Mouse (Mus musculus) frontal cortex, postnatal 25 days (tissue): ENCODE results near the gene Paxbp1.
"Not testable (repeated sequence)": the region's sequence is repeated elsewhere in the genome, so short reads cannot be mapped to it uniquely, and the experiment has no call there.

Experiments
- DNase-seq, 2 experiments: peaks; one replicate each; pipeline ENCODE4 v3.0.0; 2022; ENCODE audit warnings: low spot score in 2 of 2

Gene Paxbp1

GRCm38 (mm10) chr16:91044270-91045182 is at the start of gene Paxbp1:
Gene Paxbp1 (minus strand): TSS chr16:91044543.
- peak; percentile 96 to 98 for DNase-seq

DNA sequence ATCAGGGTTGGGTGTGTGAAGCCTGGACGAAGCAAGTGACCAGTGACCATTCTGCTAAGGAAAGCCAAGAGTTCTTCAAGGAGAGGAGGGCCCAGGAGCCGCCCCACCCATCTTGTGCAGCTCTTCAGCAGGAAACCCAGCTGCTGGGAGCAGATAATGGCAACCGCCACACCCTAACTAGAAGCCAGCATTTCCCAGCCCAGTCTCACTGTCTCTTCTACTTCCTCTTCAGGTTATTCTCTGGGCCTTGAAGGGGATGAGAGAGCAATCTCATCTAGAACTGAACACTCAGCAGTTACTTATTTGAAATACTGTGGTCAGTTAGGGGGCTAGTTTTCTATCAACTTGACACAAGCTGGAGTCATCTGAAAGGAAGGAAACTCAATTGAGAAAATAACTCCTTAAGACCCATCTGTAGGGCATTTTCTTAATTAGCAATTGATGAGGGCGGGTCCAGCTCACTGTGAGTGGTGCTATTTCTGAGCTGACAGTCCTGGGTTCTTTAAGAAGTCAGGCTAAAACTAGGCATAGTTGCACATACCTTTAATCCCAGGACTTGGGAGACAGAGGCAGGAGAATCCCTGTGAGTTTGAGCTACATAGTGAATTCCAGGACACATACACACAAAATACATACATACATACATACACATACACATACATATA is 42.4 kb upstream of the Paxbp1 start:
- DNase-seq = no peak

- DNase-seq = no peak
Measured at GRCm38 (mm10) chr16:91085239-91085825, 41.0 kb upstream of the Paxbp1 start.

GRCm38 (mm10) chr16:91084307-91085238 is 40.2 kb upstream of the Paxbp1 start:
- DNase-seq = no peak

DNA sequence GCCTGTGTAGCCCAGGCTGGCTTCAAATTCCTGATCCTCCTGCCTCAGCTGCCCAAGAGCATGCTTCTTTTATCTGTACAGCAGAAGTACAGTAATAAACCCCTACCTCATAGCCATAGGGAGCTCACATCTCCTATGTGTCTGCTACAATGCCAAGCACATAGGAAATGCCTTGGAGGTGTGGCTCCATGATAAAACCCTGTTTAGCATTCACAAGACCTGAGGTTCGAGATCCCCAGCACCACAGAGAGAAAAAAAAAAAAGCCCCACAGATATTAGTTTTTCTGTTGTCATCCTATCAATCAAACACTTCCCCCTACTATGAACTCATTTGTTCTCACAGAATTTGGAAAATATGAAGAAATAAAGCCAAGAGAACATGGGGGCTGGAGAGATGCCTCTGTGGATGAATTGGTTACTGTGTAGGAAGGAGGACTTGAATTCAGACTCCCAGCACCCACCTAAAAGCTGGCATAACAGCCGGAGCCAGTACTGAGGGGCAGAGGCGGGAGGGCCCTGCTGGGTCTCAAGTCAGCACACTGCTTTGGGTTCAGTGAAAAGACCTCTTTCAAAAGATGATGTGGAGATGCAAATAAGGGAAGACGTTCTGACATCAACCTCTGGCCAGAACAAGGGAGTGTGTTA is 38.8 kb upstream of the Paxbp1 start:
- DNase-seq = no peak

- DNase-seq = peak; percentile 40 to 62
Measured at GRCm38 (mm10) chr16:91081508-91081907, 37.2 kb upstream of the Paxbp1 start.

DNA sequence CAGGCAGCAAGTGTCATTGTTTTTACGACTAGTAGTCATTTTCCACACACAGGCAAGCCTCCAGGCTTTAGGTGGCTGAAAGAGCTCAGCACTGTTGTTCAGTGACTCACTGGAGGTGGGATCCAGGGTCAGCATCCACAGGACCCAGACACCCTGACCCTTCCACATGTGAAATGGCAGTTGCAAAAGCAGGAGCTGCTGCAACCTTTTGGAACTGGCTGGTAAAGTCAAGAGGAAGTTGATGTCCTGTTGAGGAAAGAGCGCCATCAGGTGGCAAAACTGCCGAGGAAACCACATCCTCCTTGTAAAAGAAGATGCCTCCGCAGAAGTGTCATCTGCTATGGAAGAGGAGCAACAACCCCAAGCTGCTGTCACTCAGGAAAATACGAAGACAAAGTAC is 31.8 kb upstream of the Paxbp1 start:
- no peak for DNase-seq

DNA sequence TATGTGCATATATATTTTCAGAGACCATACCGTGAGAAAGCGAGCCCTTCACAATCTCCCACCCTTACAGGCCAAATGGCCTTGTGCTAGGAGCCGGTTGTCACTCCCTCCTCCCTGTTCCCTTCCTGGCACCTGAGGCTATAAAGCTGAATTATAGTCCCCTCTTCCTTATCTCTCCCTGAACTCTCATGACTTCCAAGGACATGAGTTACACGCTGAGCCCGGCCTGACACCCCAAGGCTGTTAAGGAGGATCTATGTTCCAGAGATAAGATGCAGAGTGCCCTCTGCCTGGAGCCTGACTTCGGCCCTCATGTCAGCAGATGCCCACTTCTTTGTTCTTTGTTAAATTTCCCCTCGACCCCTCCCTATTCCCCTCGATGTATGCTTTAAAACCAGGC is 31.1 kb upstream of the Paxbp1 start:
- DNase-seq = not testable (repeated sequence)

DNA sequence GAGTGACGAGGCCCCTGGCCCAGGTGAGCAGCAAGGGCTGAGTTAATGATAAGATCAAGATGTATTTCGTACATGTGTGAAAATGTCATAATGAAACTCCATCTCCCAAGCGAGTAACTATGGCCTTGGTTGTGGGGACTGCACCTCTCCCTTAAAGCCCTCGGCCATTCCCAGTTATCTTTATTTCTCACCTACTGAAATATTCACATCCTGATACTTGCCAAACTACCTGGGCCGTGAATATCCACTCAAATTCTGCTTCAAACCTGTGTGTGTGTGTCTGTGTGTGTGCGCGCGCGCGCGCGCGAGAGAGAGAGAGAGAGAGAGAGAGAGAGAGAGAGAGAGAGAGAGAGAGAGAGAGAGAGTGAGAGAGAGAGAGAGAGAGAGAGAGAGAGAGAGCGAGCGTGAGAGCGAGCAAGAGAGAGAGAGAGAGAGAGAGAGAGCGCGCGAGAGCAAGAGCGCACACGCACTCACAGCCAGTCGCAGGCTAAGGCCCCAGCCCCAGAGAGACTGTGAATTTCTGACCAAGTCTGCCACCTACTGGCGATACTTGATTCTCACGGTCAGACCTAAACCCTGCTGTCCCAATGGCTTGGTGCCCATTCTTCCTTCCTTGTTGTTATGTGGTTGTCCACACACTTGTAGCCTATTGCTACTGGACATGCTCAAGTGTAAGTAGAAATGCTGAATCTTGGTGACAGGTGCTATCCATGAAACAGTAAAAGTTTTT is 29.0 kb upstream of the Paxbp1 start:
- peak; percentile 72 to 86 for DNase-seq

DNA sequence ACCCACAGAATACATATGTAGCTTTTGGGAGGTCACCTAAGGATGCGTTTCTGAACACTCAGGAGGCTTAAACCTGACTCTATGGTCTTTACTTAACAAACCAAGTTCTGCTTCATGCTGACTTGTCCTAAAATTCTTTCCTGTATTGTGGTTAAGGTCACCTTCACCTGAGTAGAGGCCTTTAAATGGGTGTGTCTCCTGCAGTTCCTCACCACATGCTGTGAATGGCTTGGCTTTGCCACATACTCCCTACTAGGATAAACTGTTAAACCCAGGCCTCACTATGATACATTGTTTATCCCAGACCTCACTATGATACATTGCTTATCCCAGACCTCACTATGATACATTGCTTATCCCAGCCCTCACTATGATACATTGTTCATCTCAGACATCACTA is 27.9 kb upstream of the Paxbp1 start:
- no peak for DNase-seq

DNA sequence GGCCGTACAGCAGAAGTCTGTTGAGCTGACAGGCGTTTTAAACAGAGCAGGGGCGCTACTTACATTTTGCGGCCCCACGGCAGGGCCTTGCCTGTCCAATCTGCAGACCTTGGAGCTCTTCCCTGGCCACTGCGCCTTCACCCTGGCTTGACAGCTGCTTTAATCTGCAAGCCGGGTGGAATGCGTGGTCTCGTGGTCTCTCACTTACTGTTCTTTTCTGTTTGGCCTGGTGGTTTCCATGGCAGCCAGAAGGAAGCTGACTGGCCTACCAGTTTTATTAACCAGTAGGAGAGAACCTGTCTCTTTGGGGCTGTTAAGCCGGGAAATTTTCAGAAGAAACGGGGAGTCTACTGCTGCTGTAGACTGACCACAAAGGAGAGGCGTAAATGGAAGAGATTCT is 24.6 kb upstream of the Paxbp1 start:
- DNase-seq = no peak

GRCm38 (mm10) chr16:91067122-91067521 is 22.8 kb upstream of the Paxbp1 start:
- no peak for DNase-seq

DNA sequence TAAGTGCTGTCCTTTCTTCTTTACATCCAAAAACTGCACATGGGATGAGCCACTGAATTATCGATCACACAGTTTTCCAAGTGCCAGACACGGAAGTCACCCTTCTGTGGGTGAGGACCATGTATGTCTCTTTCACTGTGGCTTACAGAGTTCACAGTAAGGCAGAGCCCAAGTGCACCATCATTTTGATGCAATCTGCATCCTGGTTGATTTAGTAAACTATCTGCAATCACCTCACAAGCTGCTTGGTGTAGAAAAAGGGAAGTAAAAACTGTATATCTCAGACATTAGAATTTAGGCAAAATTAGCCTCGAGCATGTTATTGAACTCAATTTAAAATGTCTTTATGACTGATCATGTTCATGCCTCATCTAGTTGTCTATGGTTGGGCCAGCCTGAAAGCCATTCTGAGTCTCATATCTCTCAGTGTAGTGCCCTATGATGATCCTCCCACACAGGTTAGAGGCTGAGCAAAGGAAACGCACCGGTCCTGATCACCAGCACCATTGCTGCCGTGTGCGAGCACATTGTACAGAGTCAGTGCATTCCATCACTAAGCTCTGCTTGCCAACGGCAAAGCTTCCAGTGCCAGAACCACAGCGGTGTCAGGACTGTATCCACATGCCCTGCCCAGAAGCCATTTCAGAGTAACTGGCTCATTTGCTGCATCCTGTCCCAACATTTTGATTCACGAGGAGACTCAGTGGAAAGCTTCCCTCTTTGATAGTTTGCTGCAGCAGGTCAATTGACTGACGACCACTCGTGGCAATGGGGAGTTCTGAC is 20.4 kb upstream of the Paxbp1 start:
- no peak for DNase-seq

GRCm38 (mm10) chr16:91063786-91064185 is 19.4 kb upstream of the Paxbp1 start:
- DNase-seq = no peak

DNA sequence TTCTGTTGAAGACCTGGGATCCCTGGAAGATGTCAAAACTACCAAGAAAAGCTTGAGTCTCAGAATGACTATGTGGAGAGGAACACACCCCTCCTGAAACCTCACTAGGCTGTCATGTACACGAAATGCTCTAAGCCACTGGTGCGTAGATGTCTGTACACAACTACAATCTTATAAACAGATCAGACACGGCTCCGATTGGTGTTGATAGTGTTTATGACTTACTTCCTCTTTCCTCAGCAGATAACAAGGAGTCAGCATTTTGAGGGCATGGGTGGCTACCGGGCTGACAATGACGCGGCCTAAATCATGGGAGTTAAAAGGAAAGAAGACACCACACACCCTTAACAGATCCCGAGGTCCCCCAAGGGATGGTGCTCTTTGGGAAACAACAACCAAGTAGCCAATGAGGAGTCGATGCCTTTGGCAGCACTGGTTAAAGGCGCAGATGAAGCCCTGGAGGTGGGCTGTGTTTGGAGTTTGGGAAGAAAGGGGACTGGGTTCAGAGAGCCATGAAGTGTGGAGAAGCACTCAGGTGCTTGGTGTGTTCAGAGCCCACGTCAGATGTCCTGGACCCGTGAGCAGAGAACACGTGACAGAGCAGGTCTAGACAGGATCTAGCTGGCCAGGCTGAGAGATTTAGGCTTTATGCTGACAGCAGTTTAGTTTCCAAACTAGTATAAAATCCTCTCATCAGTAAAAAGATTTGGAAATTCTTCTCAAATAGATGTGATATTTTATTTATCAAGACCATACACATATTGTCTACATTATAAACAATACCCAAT is 17.4 kb upstream of the Paxbp1 start:
- no peak for DNase-seq

GRCm38 (mm10) chr16:91057741-91058140 is 13.4 kb upstream of the Paxbp1 start:
- no peak for DNase-seq

GRCm38 (mm10) chr16:91057261-91057660 is 12.9 kb upstream of the Paxbp1 start:
- no peak for DNase-seq

- DNase-seq = peak in 1 of 2 experiments; percentile 40
Measured at GRCm38 (mm10) chr16:91056043-91056821, 11.9 kb upstream of the Paxbp1 start.
